Mouse (Mus musculus) embryonic stem cell, embryonic (primary cell): ENCODE results near the gene Use1.

Experiments used
- CTCF ChIA-PET, 4 experiments: fragments of 300-600 bp in 2 of 4; fragments of 350-600 bp in 2 of 4; sonication (Branson Sonifier 250); formaldehyde crosslinking; loops; one replicate each; lab custom pipeline; 2022; ENCODE audit warnings: inconsistent platforms in 2 of 4; lab: Charles Lee
- POLR2A ChIA-PET, 4 experiments: fragments of 300-600 bp in 2 of 4; fragments of 350-600 bp in 2 of 4; sonication (Branson Sonifier 250); formaldehyde crosslinking; loops; one replicate each; lab custom pipeline; 2022; ENCODE audit warnings: antibody characterized with exemption in 4 of 4, inconsistent platforms in 1 of 4; lab: Charles Lee

Gene Use1

GRCm38 (mm10) chr8:71383860-71384259, 17.2 kb downstream of the Use1 start:
- POLR2A ChIA-PET: interaction anchor here in 2 of 4 experiments (0.9 to 11.9 kb wide), 10 partner anchors 8 to 117 kb away, joined by 3 to 96 read pairs (median 30); partner anchors contain the start of genes Ankle1 (in 2 of the 2), Babam1 (in 2 of the 2), Ushbp1 (in 2 of the 2) and Ocel1 (in 1 of the 2)
- CTCF ChIA-PET: interaction anchor here in 2 of 4 experiments (0.7 to 2.1 kb wide), 2 partner anchors 13 to 19 kb away, joined by 4 to 20 read pairs; partner anchors contain the start of gene Babam1 (in 1 of the 2)

- CTCF ChIA-PET: interaction anchor here (0.5 to 2.5 kb wide), 31 partner anchors 9 to 622 kb away, joined by 3 to 25 read pairs (median 4); partner anchors contain the start of genes Babam1 (in 2 of the 4), Mrpl34 (in 2 of the 4), Ocel1 (in 2 of the 4) and Abhd8 (in 1 of the 4)
- POLR2A ChIA-PET: interaction anchor here (0.5 to 11.9 kb wide), 40 partner anchors 10 to 687 kb away, joined by 3 to 96 read pairs (median 5); partner anchors contain the start of genes Ankle1 (in 3 of the 4), Babam1 (in 3 of the 4), Jund (in 2 of the 4) and Myo9b (in 2 of the 4)
These were observed 18.7 kb downstream of the Use1 start for GRCm38 (mm10) chr8:71385212-71385835.

GRCm38 (mm10) chr8:71388267-71388666, 21.6 kb downstream of the Use1 start:
- ChIA-PET POLR2A (interaction anchor here in 3 of 4 experiments (0.6 to 11.9 kb wide), 17 partner anchors 9 to 182 kb away, joined by 3 to 96 read pairs (median 4); partner anchors contain the start of genes Ankle1 (in 2 of the 3), Babam1 (in 2 of the 3), Ocel1 (in 2 of the 3) and Use1 (in 2 of the 3)), CTCF (interaction anchor here in 1 of 4 experiments (1.0 kb wide), 1 partner anchor 17 kb away, joined by 5 read pairs; the partner anchor contains the start of gene Ankle1)

- CTCF ChIA-PET: interaction anchor here in 2 of 4 experiments (0.5 to 1.6 kb wide), 3 partner anchors 9 to 127 kb away, joined by 3 to 5 read pairs (median 4); no protein-coding TSS in a partner anchor
These were observed 25.0 kb downstream of the Use1 start for GRCm38 (mm10) chr8:71391696-71392095.

GRCm38 (mm10) chr8:71392391-71392790, 25.7 kb downstream of the Use1 start:
- ChIA-PET POLR2A (interaction anchor here in 3 of 4 experiments (0.6 to 11.9 kb wide), 9 partner anchors 11 to 501 kb away, joined by 3 to 96 read pairs (median 5); partner anchors contain the start of genes Ankle1 (in 2 of the 3), Nr2f6 (in 1 of the 3) and Ocel1 (in 1 of the 3)), CTCF (interaction anchor here in 1 of 4 experiments (0.9 kb wide), 1 partner anchor 14 kb away, joined by 3 read pairs; no protein-coding TSS in a partner anchor)

More at GRCm38 (mm10) chr8:71391696-71392095, 25.0 kb downstream of the Use1 start:
- POLR2A ChIA-PET: interaction anchor here in 3 of 4 experiments (0.5 to 11.9 kb wide), 10 partner anchors 9 to 698 kb away, joined by 3 to 96 read pairs (median 6); partner anchors contain the start of genes Ankle1 (in 3 of the 3), Haus8 (in 1 of the 3), Myo9b (in 1 of the 3) and Nr2f6 (in 1 of the 3)

GRCm38 (mm10) chr8:71392871-71393270, 26.2 kb downstream of the Use1 start:
- ChIA-PET CTCF (interaction anchor here in 2 of 4 experiments (0.8 to 0.9 kb wide), 2 partner anchors 14 to 21 kb away, joined by 3 read pairs; no protein-coding TSS in a partner anchor), POLR2A (interaction anchor here in 3 of 4 experiments (0.6 to 11.9 kb wide), 11 partner anchors 11 to 502 kb away, joined by 3 to 96 read pairs (median 4); partner anchors contain the start of genes Ankle1 (in 2 of the 3), Colgalt1 (in 1 of the 3), Nr2f6 (in 1 of the 3) and Ocel1 (in 1 of the 3))

GRCm38 (mm10) chr8:71394481-71394880, 27.8 kb downstream of the Use1 start:
- POLR2A ChIA-PET: interaction anchor here in 3 of 4 experiments (1.0 to 11.9 kb wide), 9 partner anchors 9 to 602 kb away, joined by 3 to 96 read pairs (median 3); partner anchors contain the start of genes Ankle1 (in 3 of the 3), Haus8 (in 1 of the 3) and Myo9b (in 1 of the 3)
- CTCF ChIA-PET: interaction anchor here in 2 of 4 experiments (1.5 kb wide), 2 partner anchors 9 kb away, joined by 3 to 9 read pairs; no protein-coding TSS in a partner anchor

- ChIA-PET POLR2A (interaction anchor here in 3 of 4 experiments (1.0 to 11.9 kb wide), 8 partner anchors 9 to 603 kb away, joined by 3 to 96 read pairs (median 4); partner anchors contain the start of genes Ankle1 (in 3 of the 3), Haus8 (in 1 of the 3) and Myo9b (in 1 of the 3)), CTCF (interaction anchor here in 2 of 4 experiments (1.5 kb wide), 2 partner anchors 9 to 10 kb away, joined by 3 to 9 read pairs; no protein-coding TSS in a partner anchor)
These were observed 28.4 kb downstream of the Use1 start for GRCm38 (mm10) chr8:71395071-71395470.

GRCm38 (mm10) chr8:71395629-71396028, 29.0 kb downstream of the Use1 start, which contains the start of gene Ushbp1:
Ushbp1 (minus strand) TSS chr8:71395802.
- CTCF ChIA-PET: interaction anchor here in 3 of 4 experiments (0.7 to 2.8 kb wide), 4 partner anchors 10 to 89 kb away, joined by 3 to 20 read pairs (median 4); partner anchors contain the start of gene Ankle1 (in 2 of the 3)
- POLR2A ChIA-PET: interaction anchor here in 2 of 4 experiments (1.2 to 11.9 kb wide), 13 partner anchors 8 to 603 kb away, joined by 3 to 96 read pairs (median 10); partner anchors contain the start of genes Ankle1 (in 2 of the 2), Haus8 (in 2 of the 2), Myo9b (in 2 of the 2) and Rpl18a (in 1 of the 2)

GRCm38 (mm10) chr8:71396639-71397305, 30.1 kb downstream of the Use1 start, which contains the start of gene Babam1:
Babam1 (plus strand) TSS chr8:71396861.
- CTCF ChIA-PET: interaction anchor here in 3 of 4 experiments (0.6 to 2.8 kb wide), 12 partner anchors 9 to 499 kb away, joined by 3 to 20 read pairs (median 3); partner anchors contain the start of genes Ankle1 (in 2 of the 3) and Nr2f6 (in 2 of the 3)

GRCm38 (mm10) chr8:71397701-71398100, 31.1 kb downstream of the Use1 start:
- ChIA-PET POLR2A (interaction anchor here in 3 of 4 experiments (0.6 to 5.6 kb wide), 21 partner anchors 8 to 757 kb away, joined by 3 to 45 read pairs (median 7); partner anchors contain the start of genes Ankle1 (in 3 of the 3), Arrdc2 (in 1 of the 3), Map1s (in 1 of the 3) and Nr2f6 (in 1 of the 3)), CTCF (interaction anchor here in 3 of 4 experiments (0.8 to 2.8 kb wide), 4 partner anchors 8 to 13 kb away, joined by 3 to 20 read pairs (median 3); no protein-coding TSS in a partner anchor)

More at GRCm38 (mm10) chr8:71396639-71397305, 30.1 kb downstream of the Use1 start, which contains the start of gene Babam1:
- POLR2A ChIA-PET: interaction anchor here in 3 of 4 experiments (0.7 to 5.6 kb wide), 31 partner anchors 8 to 756 kb away, joined by 3 to 45 read pairs (median 4); partner anchors contain the start of genes Ankle1 (in 3 of the 3), Rpl18a (in 2 of the 3), Arrdc2 (in 1 of the 3) and Colgalt1 (in 1 of the 3)

GRCm38 (mm10) chr8:71400826-71401225, 34.2 kb downstream of the Use1 start:
- ChIA-PET CTCF (no interaction called here), POLR2A (interaction anchor here in 3 of 4 experiments (0.5 to 2.2 kb wide), 5 partner anchors 13 to 117 kb away, joined by 3 to 8 read pairs (median 3); no protein-coding TSS in a partner anchor)

GRCm38 (mm10) chr8:71401454-71401853, 34.8 kb downstream of the Use1 start:
- POLR2A ChIA-PET: interaction anchor here in 2 of 4 experiments (5.2 to 7.9 kb wide), 2 partner anchors 12 to 13 kb away, joined by 69 to 96 read pairs; no protein-coding TSS in a partner anchor
- CTCF ChIA-PET: no interaction called here

GRCm38 (mm10) chr8:71402446-71402964, 35.9 kb downstream of the Use1 start:
- CTCF ChIA-PET: interaction anchor here in 3 of 4 experiments (0.6 to 1.7 kb wide), 4 partner anchors 24 to 758 kb away, joined by 3 to 5 read pairs (median 4); partner anchors contain the start of gene Ocel1 (in 1 of the 3)
- POLR2A ChIA-PET: interaction anchor here in 3 of 4 experiments (0.6 to 7.9 kb wide), 11 partner anchors 10 to 133 kb away, joined by 3 to 96 read pairs (median 4); partner anchors contain the start of genes Ocel1 (in 1 of the 3) and Use1 (in 1 of the 3)
